Mouse (Mus musculus): ENCODE measurements around the gene Cct2.

DNA sequence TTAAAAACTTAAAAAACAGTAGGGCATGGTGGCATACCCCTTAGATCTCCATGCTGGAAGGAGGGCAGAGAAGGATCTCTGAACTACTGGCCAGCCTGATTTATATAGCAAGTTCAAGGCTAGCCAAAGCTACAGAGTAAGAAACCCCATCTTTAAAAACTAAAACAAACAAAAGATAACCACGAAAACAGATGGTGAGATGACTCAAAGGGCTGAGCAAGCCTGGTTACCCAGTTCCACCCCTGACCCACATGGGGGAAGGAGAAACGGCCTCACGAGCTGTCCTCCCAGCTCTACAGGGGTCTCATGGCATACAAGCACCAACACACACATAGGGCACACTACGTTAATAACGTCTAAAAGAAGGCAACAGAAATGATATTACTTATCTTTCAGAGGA, 36.6 kb upstream of the Cct2 start:
- TF ChIP-seq CTCF (IDR thresholded peaks at IDR 0.05; ENCODE audit: low read depth) = no peak
- TF ChIP-seq EP300 (IDR thresholded peaks at IDR 0.05; ENCODE audit: low read depth) = no peak
